Mouse (Mus musculus): Measurements from ENCODE around the gene Olfr1220. TPM values are rescaled to one million over a fixed set of nuclear protein-coding genes. Genes with fewer than 3 reads are reported as not detected.

The Olfr1220 gene
- polyA plus RNA-seq (2015; fragmentation: Nextera tagmentation; extraction: Ambion mirVana): not detected in 2 replicates

DNA sequence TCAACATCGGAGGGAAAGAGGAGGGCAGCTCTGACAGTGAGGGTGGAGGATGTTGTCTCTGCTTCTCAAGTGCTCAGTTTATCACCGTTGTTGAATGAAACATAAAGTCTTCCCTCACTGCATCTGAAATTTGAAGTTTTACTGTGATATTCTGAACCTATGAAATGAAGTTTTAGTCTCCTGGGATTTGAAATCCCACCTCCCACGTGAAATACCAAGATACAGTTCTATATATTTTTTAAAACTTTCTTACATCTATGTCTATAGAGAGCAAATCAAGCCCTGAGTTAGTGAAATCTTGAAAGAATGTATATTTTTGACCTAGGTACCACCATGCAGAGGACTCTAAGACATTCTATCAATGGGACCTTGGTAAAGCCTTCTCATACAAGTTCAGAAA, at the start of gene Olfr1220:
TSS of gene Olfr1220 (minus strand) at position 101 of the 400 bp plus-strand sequence.

DNA sequence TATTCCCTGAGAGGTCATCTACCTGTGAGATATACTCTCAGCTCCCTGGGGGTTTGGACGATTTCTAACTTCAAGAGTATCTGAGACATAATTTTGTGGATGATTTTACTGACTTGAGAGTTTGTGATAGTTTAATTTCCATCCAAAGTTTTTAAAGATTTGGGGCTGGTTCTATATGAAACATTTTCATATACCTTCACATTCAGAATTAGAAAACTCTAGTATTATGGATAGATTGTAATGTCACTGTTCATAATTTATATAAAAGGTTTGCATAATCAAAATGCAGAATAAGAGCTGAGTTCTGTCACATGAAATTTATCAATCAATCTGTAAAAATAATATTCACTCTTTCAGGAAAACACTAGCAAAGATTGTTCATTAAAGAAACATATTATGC, 44.8 kb upstream of the Olfr1220 start, which contains the start of gene Olfr1223:
TSS of gene Olfr1223 (minus strand) at position 101 of the 400 bp plus-strand sequence.

DNA sequence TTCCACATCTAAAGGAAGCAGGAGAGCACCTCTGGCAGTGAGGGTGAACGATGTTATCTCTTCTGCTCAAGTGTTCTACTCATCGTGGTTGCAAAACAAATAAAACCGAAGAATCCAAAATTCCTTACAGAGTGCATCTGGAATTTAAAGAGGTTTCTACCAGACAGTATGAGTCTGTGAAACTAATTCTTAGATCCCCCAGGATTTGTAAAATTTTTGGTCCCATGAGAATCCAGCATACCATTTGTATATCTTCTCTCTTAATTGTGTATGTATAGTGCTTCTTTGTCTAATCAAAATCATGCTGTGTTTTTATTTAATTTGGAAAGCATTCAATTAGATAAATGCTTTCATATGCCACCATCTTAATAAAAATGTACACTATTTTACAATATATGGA, 26.3 kb upstream of the Olfr1220 start, which contains the start of gene Olfr1222:
TSS of gene Olfr1222 (minus strand) at position 101 of the 400 bp plus-strand sequence.

DNA sequence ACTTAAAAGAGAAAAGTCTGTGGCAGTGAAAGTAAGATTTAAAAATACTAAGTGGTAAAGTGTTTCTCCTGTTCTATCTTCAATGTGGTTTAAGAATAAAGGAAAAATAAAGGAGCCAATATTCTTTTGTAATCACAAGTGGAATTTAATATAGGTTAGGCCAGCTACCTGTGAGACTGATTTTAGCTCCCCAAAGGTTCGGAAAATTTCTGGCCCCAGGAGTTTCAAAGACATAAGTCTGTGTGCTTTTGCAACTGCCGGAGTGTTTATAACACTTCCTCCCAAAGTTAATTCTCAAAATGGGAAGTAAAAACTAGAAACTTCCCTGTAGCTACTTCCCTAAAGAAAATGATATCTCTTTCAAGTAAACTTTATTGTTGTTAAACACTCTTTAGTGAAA, 10.5 kb upstream of the Olfr1220 start, which contains the start of gene Olfr1221:
TSS of gene Olfr1221 (minus strand) at position 101 of the 400 bp plus-strand sequence.

DNA sequence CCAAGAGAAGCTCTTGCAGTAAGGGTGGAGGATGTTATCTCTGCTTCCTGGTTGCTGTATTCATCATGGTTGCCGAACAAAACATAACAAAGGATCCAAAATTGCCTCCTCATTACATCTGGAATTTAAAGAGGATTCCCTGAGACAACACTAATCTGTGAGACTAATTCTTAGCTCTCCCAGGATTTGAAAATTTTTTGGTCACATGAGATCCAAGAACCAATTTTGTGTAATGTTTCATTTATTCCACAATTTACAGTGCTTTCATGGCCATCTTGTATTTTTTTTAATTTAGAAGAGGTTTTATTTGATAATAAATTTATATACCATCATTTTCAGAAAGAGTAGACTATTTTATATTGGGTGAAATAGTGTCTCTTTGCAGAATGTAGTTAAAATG, 23.2 kb downstream of the Olfr1220 start, which contains the start of gene Olfr1219:
TSS of gene Olfr1219 (minus strand) at position 101 of the 400 bp plus-strand sequence.

DNA sequence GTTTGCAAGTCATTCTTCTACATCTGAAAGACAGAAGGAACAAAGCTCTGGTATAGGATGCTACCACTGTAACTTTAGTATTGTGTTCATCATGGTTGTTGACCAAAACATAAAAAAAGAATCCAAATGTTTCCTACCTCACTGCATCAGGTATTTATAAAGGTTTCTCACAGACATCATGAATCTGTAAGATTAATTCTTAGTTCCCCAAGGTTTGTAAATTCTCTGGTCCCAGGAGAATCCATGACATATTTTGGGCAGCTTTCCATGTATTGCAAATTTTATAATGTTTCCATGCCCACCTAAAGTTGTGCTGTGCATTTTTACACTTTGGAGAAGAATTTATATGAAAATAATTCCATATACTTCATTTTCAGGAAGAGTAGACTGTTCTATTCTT, 45.5 kb downstream of the Olfr1220 start, which contains the start of gene Olfr1218:
TSS of gene Olfr1218 (minus strand) at position 101 of the 400 bp plus-strand sequence.

Other genes with a start within 250 kb of the Olfr1220 start
- not detected in 2 replicates for gene Olfr1206, start 243.6 kb downstream of the Olfr1220 start, polyA plus RNA-seq (2015; fragmentation: Nextera tagmentation; extraction: Ambion mirVana)
- not detected in 2 replicates for gene Olfr1208, start 204.5 kb downstream of the Olfr1220 start, polyA plus RNA-seq (2015; fragmentation: Nextera tagmentation; extraction: Ambion mirVana)
- gene Olfr1209, start 191.7 kb downstream of the Olfr1220 start, polyA plus RNA-seq (2015; fragmentation: Nextera tagmentation; extraction: Ambion mirVana): not detected in 2 replicates
- gene Olfr1211, start 168.7 kb downstream of the Olfr1220 start, polyA plus RNA-seq (2015; fragmentation: Nextera tagmentation; extraction: Ambion mirVana): not detected in 2 replicates
- gene Olfr1212, start 152.9 kb downstream of the Olfr1220 start, polyA plus RNA-seq (2015; fragmentation: Nextera tagmentation; extraction: Ambion mirVana): not detected in 2 replicates
- gene Gm13762, start 126.6 kb downstream of the Olfr1220 start, polyA plus RNA-seq (2015; fragmentation: Nextera tagmentation; extraction: Ambion mirVana): not detected in 2 replicates
- not detected in 2 replicates for gene Olfr1214, start 114.2 kb downstream of the Olfr1220 start, polyA plus RNA-seq (2015; fragmentation: Nextera tagmentation; extraction: Ambion mirVana)
- gene Olfr1215, start 99.9 kb downstream of the Olfr1220 start, polyA plus RNA-seq (2015; fragmentation: Nextera tagmentation; extraction: Ambion mirVana): not detected in 2 replicates
- gene Olfr1216, start 88.5 kb downstream of the Olfr1220 start, polyA plus RNA-seq (2015; fragmentation: Nextera tagmentation; extraction: Ambion mirVana): not detected in 2 replicates
- not detected in 2 replicates for gene Olfr1217, start 74.8 kb downstream of the Olfr1220 start, polyA plus RNA-seq (2015; fragmentation: Nextera tagmentation; extraction: Ambion mirVana)
- not detected in 2 replicates for gene Olfr1218, start 45.6 kb downstream of the Olfr1220 start, polyA plus RNA-seq (2015; fragmentation: Nextera tagmentation; extraction: Ambion mirVana)
- not detected in 2 replicates for gene Olfr1219, start 23.3 kb downstream of the Olfr1220 start, polyA plus RNA-seq (2015; fragmentation: Nextera tagmentation; extraction: Ambion mirVana)
- gene Olfr1221, start 10.4 kb upstream of the Olfr1220 start, polyA plus RNA-seq (2015; fragmentation: Nextera tagmentation; extraction: Ambion mirVana): not detected in 2 replicates
- gene Olfr1222, start 26.2 kb upstream of the Olfr1220 start, polyA plus RNA-seq (2015; fragmentation: Nextera tagmentation; extraction: Ambion mirVana): not detected in 2 replicates
- not detected in 2 replicates for gene Olfr1223, start 44.7 kb upstream of the Olfr1220 start, polyA plus RNA-seq (2015; fragmentation: Nextera tagmentation; extraction: Ambion mirVana)
- gene Olfr1224-ps1, start 57.3 kb upstream of the Olfr1220 start, polyA plus RNA-seq (2015; fragmentation: Nextera tagmentation; extraction: Ambion mirVana): not detected in 2 replicates
- gene Olfr1225, start 67.8 kb upstream of the Olfr1220 start, polyA plus RNA-seq (2015; fragmentation: Nextera tagmentation; extraction: Ambion mirVana): not detected in 2 replicates
- gene Olfr1226, start 93.2 kb upstream of the Olfr1220 start, polyA plus RNA-seq (2015; fragmentation: Nextera tagmentation; extraction: Ambion mirVana): not detected in 2 replicates
- gene Olfr1228, start 147.2 kb upstream of the Olfr1220 start, polyA plus RNA-seq (2015; fragmentation: Nextera tagmentation; extraction: Ambion mirVana): not detected in 2 replicates
- gene Olfr1229, start 181.2 kb upstream of the Olfr1220 start, polyA plus RNA-seq (2015; fragmentation: Nextera tagmentation; extraction: Ambion mirVana): not detected in 2 replicates
- gene Olfr1230, start 190.4 kb upstream of the Olfr1220 start, polyA plus RNA-seq (2015; fragmentation: Nextera tagmentation; extraction: Ambion mirVana): not detected in 2 replicates
- not detected in 2 replicates for gene Olfr1231, start 200.2 kb upstream of the Olfr1220 start, polyA plus RNA-seq (2015; fragmentation: Nextera tagmentation; extraction: Ambion mirVana)
- gene Olfr1232, start 222.8 kb upstream of the Olfr1220 start, polyA plus RNA-seq (2015; fragmentation: Nextera tagmentation; extraction: Ambion mirVana): not detected in 2 replicates
- not detected in 2 replicates for gene Olfr1233, start 235.6 kb upstream of the Olfr1220 start, polyA plus RNA-seq (2015; fragmentation: Nextera tagmentation; extraction: Ambion mirVana)